Mouse (Mus musculus) bone marrow, adult 2 months (tissue): ENCODE data around the gene Bnip1. TPM values are rescaled to one million over a fixed set of nuclear protein-coding genes. Genes with fewer than 3 reads are reported as not detected.

ENCODE experiments used
- H3K27ac ChIP-seq: fragments of 200-500 bp; 2 replicates; pipeline ENCODE4 v1.5.1; 2012; ENCODE audit warnings: low read depth, mild to moderate bottlenecking, control low read depth, inconsistent platforms, low read length; ENCODE audit not compliant: control insufficient read depth, poor library complexity, insufficient read depth
- H3K4me1 ChIP-seq: fragments of 200-500 bp; 2 replicates; pipeline ENCODE4 v1.6.1; 2011; ENCODE audit warnings: low read length; ENCODE audit not compliant: control insufficient read depth, insufficient read depth
- H3K4me3 ChIP-seq: fragments of 200-500 bp; replicated peaks from 2 replicates; pipeline ENCODE3; 2011; ENCODE audit warnings: mild to moderate bottlenecking, low read depth, low read length, control low read depth; ENCODE audit not compliant: control insufficient read depth
- CTCF ChIP-seq: fragments of 200-500 bp; IDR thresholded peaks from 2 replicates; pipeline ENCODE4 v1.5.1; 2011; ENCODE audit warnings: low read length, control low read depth; ENCODE audit not compliant: control insufficient read depth, insufficient read depth
- POLR2A ChIP-seq: fragments of 200-500 bp; IDR thresholded peaks from 2 replicates; pipeline ENCODE4 v1.6.1; 2011; ENCODE audit warnings: low read depth, mild to moderate bottlenecking, control low read depth, low read length, borderline replicate concordance; ENCODE audit not compliant: control insufficient read depth
- WGBS: fragments of 180-500 bp; shearing (Covaris S2); methylation state at CpG from one replicate; pipeline ENCODE4 v1.1.7; 2018; 5-methylcytosine and 5-hydroxymethylcytosine counted together
- polyA plus RNA-seq: library from polyadenylated mRNA; stranded (reverse); fragments of >200 nt; gene quantifications from 2 replicates; pipeline ENCODE4 v1.2.4, GENCODE M21; 2011; ENCODE audit warnings: low replicate concordance; ENCODE audit not compliant: missing spikeins, insufficient read depth, insufficient read length

Bnip1 gene
- polyA plus RNA-seq, 1 experiment: 29.5 TPM

DNA sequence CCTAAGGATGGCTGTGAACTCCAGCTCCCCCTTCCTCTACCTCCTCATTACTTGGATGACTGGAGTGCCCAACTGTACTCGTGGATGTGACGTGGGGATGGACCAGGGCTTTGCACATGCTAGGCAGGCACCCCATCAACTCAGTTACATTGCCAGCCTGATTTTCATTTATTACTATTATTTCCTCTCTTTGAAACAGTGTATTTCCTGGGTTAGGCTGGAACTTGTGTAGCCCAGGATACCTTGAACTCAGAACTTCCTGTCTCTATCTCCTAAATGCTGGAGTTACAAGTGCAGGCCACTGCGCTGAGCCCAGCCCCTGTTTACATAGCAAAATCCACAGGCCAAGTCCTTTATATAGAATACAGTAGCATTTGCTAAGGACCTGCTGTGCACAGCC, 22.0 kb downstream of the Bnip1 start:
- H3K27ac ChIP-seq: no peak overlapping the region
- TF ChIP-seq POLR2A (no peak), CTCF (no peak)
- no peak overlapping the region for H3K4me3 ChIP-seq
- no peaks in the 10 kb centered on the region; the same call in 1 of the 2 replicates for H3K4me1 ChIP-seq
- WGBS: 77% methylated on average over 3 of the region's 3 CpGs

GRCm38 (mm10) chr17:26812607-26813006, 31.7 kb downstream of the Bnip1 start:
- no peak for TF ChIP-seq CTCF
- TF ChIP-seq POLR2A: no peak
- H3K4me1 ChIP-seq: no peaks in the 10 kb centered on the region
- WGBS: 71% methylated on average over 2 of the region's 2 CpGs
- no peak overlapping the region for H3K4me3 ChIP-seq
- H3K27ac ChIP-seq: no peak overlapping the region; the same call in 1 of the 2 replicates

DNA sequence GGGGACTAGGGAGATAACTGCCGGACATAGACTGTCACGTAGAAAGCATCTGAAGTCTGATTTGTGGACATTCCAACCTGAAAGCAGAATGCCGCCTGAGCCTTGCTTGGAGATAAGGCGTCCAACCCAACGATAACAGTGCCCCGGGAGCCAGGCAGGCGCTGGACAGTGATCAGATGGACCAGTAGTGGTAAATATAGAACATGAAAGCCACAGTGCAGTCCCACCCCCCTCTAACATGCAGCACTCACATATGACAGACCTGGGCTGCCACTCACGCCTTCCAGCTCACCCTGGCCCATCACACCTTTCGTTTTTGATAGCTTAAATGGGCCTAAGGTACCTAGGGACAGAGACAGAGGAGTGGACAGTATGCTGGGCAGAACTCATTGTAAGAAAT, 32.6 kb downstream of the Bnip1 start:
- H3K27ac ChIP-seq: no peak overlapping the region
- TF ChIP-seq CTCF (no peak), POLR2A (no peak)
- no peak overlapping the region for H3K4me3 ChIP-seq
- 77% methylated on average over 9 of the region's 9 CpGs for WGBS
- H3K4me1 ChIP-seq: no peaks in the 10 kb centered on the region

- WGBS: 44% methylated on average over 6 of the region's 6 CpGs
- no peak overlapping the region for H3K4me3 ChIP-seq
- no peak overlapping the region for H3K27ac ChIP-seq
- no peaks in the 10 kb centered on the region for H3K4me1 ChIP-seq
- no peak for TF ChIP-seq CTCF
- no peak for TF ChIP-seq POLR2A
Observed at GRCm38 (mm10) chr17:26816810-26817209, 35.9 kb downstream of the Bnip1 start.

- Histone ChIP-seq H3K27ac (no peak overlapping the region), H3K4me3 (no peak overlapping the region), H3K4me1 (no peaks in the 10 kb centered on the region)
- TF ChIP-seq POLR2A (no peak), CTCF (no peak)
Observed at GRCm38 (mm10) chr17:26817776-26818175, 36.9 kb downstream of the Bnip1 start.

DNA sequence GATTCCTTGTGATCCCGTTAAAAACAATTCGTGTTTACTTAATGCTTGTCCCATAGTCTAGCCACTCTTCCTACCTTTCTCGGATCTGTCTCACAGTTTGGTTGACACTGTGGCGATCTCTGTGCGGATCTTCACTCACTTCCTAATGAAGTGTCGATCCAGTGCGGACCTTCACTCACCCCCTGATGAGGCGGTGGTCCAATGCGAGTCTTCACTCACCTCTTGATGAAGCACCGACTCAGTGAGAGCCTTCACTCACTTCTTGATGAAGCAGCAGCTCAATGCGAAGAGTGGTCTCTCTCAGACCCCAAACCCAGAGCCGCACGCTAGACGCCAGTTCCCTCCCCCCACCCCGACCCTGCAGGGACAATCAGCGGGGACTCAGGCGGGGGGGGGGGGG, 45.3 kb downstream of the Bnip1 start:
- H3K4me3 ChIP-seq: no peak overlapping the region
- TF ChIP-seq CTCF (no peak), POLR2A (no peak)
- 72% methylated on average over 16 of the region's 17 CpGs for WGBS
- H3K27ac ChIP-seq: no peak overlapping the region
- no peaks in the 10 kb centered on the region for H3K4me1 ChIP-seq

DNA sequence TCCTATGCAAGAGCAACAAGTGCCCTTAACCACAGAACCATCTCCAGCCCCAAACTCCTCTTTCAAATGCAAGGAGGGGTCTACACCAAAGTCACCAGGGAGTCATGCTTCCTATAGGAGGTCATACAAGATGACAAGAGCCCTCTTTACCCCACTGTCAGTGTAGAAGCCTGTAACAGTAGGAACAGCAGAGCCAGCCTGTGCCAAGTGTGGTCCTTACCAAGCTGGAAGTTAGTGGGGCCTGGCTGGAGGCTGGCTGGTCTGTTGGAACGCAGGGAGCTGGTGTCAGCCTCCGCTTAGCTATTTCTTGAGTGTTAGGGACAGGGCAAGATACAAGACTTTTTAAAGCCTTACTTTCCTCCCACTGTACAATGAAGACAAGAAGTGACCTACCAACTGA, 52.9 kb downstream of the Bnip1 start:
- Histone ChIP-seq H3K27ac (no peak overlapping the region), H3K4me3 (no peak overlapping the region), H3K4me1 (no peaks in the 10 kb centered on the region)
- 83% methylated on average over 2 of the region's 2 CpGs for WGBS
- TF ChIP-seq POLR2A (no peak), CTCF (no peak)

GRCm38 (mm10) chr17:26834302-26834965, 53.6 kb downstream of the Bnip1 start:
- Histone ChIP-seq H3K4me3 (no peak overlapping the region), H3K27ac (no peak overlapping the region), H3K4me1 (no peaks in the 10 kb centered on the region)
- WGBS: 71% methylated on average over 5 of the region's 5 CpGs
- TF ChIP-seq POLR2A: no peak
- TF ChIP-seq CTCF: no peak

- TF ChIP-seq CTCF: no peak
- no peak for TF ChIP-seq POLR2A
- no peak overlapping the region for H3K4me3 ChIP-seq
- no peak overlapping the region for H3K27ac ChIP-seq
- WGBS: 35% methylated on average over 3 of the region's 9 CpGs
- H3K4me1 ChIP-seq: no peaks in the 10 kb centered on the region
Observed at GRCm38 (mm10) chr17:26834966-26835755, 54.3 kb downstream of the Bnip1 start.
